Mouse (Mus musculus) activated CD4-positive, CD25-positive, alpha-beta regulatory T cell, adult 4 months (primary cell): ENCODE results near the gene Ccdc183. TPM values are rescaled to one million over a fixed set of nuclear protein-coding genes. Genes with fewer than 3 reads are reported as not detected.

Source experiments
- ATAC-seq: one replicate; pipeline ENCODE4 v1.8.0; 2017
- polyA plus RNA-seq, 2 experiments: library from polyadenylated mRNA; unstranded; fragments of 100-300 nt; shearing (Covaris generic); gene quantifications; one replicate each; pipeline ENCODE4 v1.2.1; 2017

Ccdc183 gene
- polyA plus RNA-seq, 2 experiments from 2014 or later, result not detected

- ATAC-seq, result peak; percentile 77
These were observed 9.5 kb downstream of the Ccdc183 start, which contains the start of gene Rabl6 for GRCm38 (mm10) chr2:25607761-25608622. Gene Rabl6 (minus strand): TSS chr2:25608521.

- ATAC-seq, result no peak
These were observed 15.0 kb downstream of the Ccdc183 start for GRCm38 (mm10) chr2:25602526-25602925.

GRCm38 (mm10) chr2:25600037-25600436 lies 17.4 kb downstream of the Ccdc183 start:
- no peak for ATAC-seq

GRCm38 (mm10) chr2:25598749-25599148 lies 18.7 kb downstream of the Ccdc183 start:
- ATAC-seq, result no peak

- ATAC-seq, result no peak
These were observed 20.5 kb downstream of the Ccdc183 start for GRCm38 (mm10) chr2:25596765-25597510.

GRCm38 (mm10) chr2:25591863-25592262 lies 25.6 kb downstream of the Ccdc183 start:
- no peak for ATAC-seq

GRCm38 (mm10) chr2:25588227-25588907 lies 29.1 kb downstream of the Ccdc183 start:
- ATAC-seq, result no peak

GRCm38 (mm10) chr2:25587290-25587689 lies 30.2 kb downstream of the Ccdc183 start:
- no peak for ATAC-seq

GRCm38 (mm10) chr2:25585601-25586000 lies 31.9 kb downstream of the Ccdc183 start:
- no peak for ATAC-seq

GRCm38 (mm10) chr2:25584856-25585255 lies 32.6 kb downstream of the Ccdc183 start:
- no peak for ATAC-seq

- no peak for ATAC-seq
These were observed 33.3 kb downstream of the Ccdc183 start for GRCm38 (mm10) chr2:25584152-25584551.

- ATAC-seq, result no peak
These were observed 33.9 kb downstream of the Ccdc183 start for GRCm38 (mm10) chr2:25583571-25583970.

- ATAC-seq, result no peak
These were observed 34.4 kb downstream of the Ccdc183 start for GRCm38 (mm10) chr2:25583120-25583481.

GRCm38 (mm10) chr2:25582466-25583119 lies 34.9 kb downstream of the Ccdc183 start:
- ATAC-seq, result no peak

- ATAC-seq, result no peak
These were observed 35.6 kb downstream of the Ccdc183 start for GRCm38 (mm10) chr2:25581901-25582301.

- ATAC-seq, result peak; percentile 63
These were observed 36.1 kb downstream of the Ccdc183 start, which contains the start of gene Ajm1 for GRCm38 (mm10) chr2:25581294-25581864. Gene Ajm1 (minus strand): TSS chr2:25581757.

GRCm38 (mm10) chr2:25580621-25581101 lies 36.8 kb downstream of the Ccdc183 start:
- no peak for ATAC-seq

- peak; percentile 47 for ATAC-seq
These were observed 37.6 kb downstream of the Ccdc183 start for GRCm38 (mm10) chr2:25579737-25580460.

- no peak for ATAC-seq
These were observed 38.4 kb downstream of the Ccdc183 start for GRCm38 (mm10) chr2:25578796-25579736.
